Mouse (Mus musculus) liver, adult (tissue): ENCODE results near the gene Glyctk.

Experiments used
- GATA4 ChIP-seq: IDR thresholded peaks from 2 replicates; pipeline ENCODE4 v1.6.1; 2014; ENCODE audit warnings: mild to moderate bottlenecking, low read length; ENCODE audit not compliant: insufficient replicate concordance

Gene Glyctk

DNA sequence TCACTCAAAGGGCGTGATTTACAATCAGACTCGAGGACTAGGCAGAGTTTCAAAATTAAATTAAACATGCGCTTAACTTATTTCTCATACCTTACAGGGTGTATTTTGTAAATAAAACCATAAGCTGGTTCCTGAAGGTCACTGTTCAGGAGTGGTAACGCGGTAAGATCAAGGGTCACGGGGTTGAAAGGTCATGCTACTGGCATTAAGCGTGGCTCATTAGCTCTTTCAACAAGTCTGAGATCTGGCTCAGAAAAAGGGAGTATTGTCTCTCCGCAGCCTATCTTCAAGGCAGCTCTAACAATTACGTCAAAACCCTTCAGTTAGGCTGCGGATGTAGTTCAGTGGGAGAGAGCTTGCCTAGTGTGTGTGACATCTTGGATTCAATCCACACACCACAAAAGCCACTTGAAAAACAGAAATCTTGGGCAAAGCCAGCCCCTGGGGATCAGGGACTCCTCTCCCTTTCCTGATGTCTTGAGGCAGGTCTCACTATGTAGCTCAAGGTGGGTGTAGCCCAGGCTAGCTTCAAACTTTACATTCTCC is 20.2 kb downstream of the Glyctk start:
- TF ChIP-seq GATA4 = no peak

DNA sequence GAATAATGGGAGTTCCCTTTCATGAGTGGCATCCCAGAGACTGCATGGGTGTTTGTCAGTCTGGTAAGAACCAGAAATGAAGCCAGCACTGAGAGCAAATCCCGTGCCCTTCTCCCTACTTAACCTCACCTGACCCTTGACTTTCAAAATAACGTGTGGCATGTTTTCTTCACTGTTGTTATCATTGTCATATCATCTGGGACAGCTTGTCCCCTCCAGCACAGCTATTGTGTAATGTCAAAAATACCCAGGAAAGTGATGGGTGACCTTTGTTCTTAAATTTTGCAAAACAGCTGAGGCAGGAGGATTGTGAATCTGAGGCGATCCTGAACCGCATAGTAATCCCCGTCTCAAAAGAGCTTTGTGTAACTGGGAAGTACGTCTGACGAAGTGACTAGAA is 27.7 kb downstream of the Glyctk start:
- no peak; the same call in 1 of the 2 replicates for TF ChIP-seq GATA4

DNA sequence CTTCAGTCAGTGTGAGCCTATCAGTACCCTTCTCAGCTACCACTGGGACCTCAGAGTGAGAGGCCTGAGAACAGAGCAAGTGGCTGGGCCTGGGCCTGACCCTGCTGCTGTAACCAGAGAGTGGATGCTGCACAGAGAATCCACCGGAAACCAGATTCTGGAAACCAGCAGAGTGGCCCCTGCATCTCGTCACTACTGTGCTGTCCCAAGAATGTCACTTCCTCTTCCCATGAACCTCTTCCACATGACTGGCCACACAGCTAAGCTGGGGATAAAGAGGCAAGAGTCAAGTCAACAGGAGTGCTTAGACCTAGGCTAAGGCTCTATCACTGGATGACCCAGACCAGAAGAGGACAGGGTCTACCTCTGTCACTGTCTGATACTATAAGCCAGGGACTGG is 28.9 kb downstream of the Glyctk start:
- TF ChIP-seq GATA4 = no peak

DNA sequence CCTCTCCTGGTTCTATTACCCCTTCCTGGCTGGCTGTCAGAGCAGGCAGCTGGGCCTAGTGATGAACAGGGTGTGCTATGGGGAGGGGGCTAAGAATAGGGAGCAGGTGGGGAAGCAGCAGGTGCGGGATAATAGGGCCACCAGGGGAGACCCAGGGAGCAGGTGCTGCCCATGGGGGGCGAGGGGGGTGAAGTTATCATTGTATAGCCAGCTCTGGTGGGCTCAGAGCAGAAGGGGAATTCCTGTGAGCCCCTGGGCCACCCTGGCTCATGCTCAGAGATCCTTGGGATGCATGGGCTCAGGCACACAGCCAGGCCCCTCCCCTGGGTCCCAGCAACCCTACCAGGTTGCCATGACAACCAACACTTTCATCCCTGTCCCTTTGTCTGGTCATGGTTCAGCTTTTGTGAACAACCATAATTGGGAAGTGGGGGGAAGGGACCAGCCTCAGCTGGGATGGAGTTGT is 31.1 kb downstream of the Glyctk start:
- no peak for TF ChIP-seq GATA4

DNA sequence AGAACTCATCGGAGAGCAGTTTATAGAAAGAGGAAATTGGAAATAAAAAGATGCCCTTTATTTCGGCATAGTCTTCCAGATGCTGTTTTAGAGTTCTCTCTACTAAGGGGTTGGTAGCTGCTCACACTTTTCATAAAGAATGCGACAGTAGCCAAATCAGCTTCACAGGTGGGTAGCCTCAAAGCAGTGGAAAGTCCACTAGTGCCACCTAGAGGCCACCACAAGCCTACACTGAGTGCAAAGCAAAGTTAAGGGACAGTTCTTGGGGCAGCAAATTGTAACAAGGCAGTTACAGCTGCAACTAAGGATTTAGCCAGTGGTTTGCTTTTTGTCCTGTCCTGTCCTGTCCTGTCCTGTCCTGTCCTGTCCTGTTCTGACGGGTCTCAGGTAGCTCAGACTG is 34.3 kb downstream of the Glyctk start:
- no peak for TF ChIP-seq GATA4

DNA sequence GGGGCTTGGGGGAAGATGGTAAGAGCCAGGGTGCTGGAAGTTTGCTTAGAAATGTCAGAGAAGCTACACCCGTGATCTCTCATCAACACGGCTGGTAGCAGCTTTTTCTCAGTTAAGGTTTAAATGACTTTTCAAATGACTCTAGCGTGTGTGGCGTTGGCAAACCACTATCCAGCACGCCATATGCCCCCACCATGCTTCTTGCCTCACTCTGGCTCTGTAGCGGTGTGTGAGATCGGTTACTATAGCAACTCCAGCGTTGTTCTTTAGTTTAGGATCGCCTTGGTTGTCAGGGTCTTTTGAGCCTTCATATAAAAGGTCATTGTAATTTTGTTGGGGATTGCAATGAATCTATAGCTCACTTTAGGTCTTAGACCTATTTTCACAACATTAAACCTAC is 38.9 kb downstream of the Glyctk start:
- no peak for TF ChIP-seq GATA4

DNA sequence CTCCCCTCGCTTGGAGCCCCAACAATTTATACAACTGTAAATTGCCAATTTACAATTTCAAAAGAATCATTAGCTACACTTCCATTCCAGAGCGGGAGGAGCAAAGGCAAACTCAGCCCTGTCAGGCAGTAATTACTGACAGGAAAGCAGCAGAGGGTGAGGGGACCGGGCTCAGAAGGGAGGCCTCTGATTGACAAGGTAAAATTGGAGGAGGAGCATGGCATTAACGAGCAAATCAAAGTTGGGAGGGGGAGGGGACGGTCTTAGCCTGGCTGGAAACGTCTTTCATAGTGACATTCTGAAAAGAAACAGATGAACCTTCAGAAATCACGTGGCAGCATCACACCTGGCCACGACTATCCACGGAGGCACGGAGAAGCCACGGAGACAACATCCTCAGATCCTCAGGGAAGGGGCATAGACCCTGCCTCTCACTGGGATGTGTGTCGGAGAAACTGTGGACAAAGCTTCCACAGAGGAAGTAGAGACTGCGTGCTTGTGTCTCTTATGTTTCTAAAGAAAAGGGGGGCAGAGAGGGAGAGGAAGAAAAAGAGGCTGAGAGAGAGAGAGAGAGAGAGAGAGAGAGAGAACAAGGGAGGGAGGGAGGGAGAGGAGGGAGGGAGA is 42.0 kb downstream of the Glyctk start:
- TF ChIP-seq GATA4 = no peak

DNA sequence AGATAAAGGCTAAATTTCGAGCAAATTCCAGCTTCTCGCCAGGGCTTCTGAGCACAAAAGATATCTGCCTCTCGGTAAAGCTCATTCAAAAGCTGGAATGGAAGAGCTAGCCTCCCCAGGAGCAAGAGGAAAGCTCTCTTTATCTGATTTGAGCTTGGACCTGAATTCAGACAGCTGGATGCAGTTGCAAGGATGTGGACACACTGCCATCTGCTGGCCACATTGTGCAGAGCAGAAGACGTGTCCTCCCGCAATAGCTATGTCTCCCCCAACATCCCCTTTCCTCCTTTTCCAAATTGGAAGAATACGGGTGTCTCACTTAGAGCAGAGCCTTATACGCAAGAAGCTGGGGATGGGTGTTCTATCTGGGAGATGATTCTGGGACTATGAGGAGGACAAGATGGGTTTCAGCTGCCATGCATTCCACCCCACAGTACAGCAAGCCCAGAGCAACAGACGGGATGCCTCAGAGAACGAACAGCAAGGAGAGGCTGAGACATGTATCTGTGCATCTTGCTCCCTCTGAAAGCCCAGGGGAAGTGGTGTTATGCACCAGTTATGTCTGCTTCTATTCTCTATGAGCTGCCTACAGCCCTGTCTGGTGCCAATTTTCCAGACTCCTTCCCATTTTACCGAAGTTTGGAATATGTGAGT is 45.0 kb downstream of the Glyctk start:
- TF ChIP-seq GATA4 = no peak

DNA sequence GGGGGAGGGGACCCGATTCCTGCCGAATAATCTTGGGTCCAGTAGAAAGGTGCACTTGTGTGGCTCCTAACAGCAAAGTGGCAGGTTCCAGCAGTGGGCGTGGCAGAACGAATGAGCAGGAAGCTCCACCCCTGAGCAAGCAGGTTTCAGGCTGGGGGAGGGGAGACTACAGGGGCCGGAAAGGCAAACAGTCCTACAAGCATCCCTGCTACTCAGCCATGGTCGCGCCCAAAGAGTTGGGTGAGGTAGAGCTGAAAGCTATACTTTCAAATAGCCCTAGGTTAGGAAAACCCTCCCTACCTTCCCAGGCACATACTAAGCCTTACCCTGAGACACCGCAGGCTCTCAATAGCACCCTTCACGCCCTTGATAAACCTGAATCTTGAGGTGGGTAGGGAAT is 51.7 kb downstream of the Glyctk start:
- TF ChIP-seq GATA4 = no peak

DNA sequence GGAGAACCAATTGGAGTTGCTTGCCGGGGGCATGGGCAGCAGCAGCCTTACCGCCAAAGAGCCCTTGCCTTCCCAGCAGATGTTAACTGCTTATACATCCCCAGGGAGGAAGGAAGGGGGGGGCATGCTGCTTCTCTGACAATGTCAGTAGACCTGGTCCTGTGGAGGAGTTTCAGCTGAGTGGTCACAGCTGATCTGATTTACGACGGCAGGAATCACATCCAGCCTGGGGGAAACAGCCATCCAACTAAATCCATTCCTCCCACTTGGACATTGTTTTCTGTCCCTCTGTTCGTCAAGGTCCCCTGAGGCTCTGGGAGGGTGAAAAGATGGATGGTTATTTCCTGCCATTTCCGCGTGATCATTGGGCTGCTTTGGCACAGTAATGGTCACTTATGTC is 53.5 kb downstream of the Glyctk start:
- no peak for TF ChIP-seq GATA4
